Mouse (Mus musculus) brain, embryonic 14.5 days (tissue): ENCODE measurements around the gene Supt5.

ENCODE experiments used
- CTCF ChIP-seq: fragments of 200-500 bp; IDR thresholded peaks from 2 replicates; pipeline ENCODE4 v1.5.1; 2012; ENCODE audit warnings: inconsistent platforms, mild to moderate bottlenecking, moderate library complexity, borderline replicate concordance; ENCODE audit not compliant: insufficient read depth, insufficient read length; ENCODE audit errors: extremely low read depth
- POLR2A ChIP-seq: fragments of 200-500 bp; IDR thresholded peaks from 2 replicates; pipeline ENCODE4 v1.6.1; 2012; ENCODE audit warnings: mild to moderate bottlenecking, inconsistent platforms, borderline replicate concordance; ENCODE audit not compliant: poor library complexity, insufficient read depth, insufficient read length, severe bottlenecking; ENCODE audit errors: extremely low read depth

DNA sequence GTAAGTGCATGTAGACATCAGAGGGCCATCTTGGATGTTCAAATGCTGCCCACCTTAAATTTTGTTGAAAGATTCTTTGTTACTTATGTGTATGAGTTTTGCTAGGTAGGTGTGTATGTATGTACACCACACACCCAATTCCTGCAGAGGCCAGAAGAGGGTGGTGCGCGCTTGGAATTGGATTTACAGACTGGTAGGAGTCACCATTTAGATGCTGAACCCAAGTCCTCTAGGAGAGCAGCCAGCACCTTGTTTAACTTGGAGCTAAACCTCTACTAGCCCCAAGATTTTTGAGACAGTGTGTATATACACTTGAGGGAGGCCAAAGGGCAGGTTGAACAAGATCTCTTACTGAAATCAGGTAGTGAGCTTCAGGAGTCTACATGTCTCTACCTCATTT, 14.7 kb upstream of the Supt5 start:
- TF ChIP-seq POLR2A (no peak), CTCF (no peak)
